Mouse (Mus musculus): ENCODE measurements around the gene Tspyl4.

DNA sequence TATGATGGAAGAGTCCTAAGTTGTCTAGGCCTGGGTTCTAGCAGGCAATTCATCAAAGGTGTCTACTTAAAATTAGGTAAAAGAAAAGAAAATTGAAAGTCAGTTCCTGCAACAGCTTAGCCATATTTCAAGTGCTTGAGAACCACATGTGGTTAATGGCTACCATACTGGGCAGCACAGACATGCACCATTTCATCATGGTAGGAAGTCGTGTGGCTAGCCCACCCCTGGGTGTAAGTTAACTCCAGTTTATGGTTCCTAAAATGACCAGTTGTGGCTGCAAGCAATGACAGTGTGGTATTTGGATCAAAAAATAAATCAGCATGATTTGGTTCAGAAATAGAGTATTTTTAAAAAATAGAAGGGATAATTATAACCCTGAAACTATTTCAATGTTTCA lies 44.6 kb downstream of the Tspyl4 start:
- TF ChIP-seq GATA1 (IDR thresholded peaks at IDR 0.05; ENCODE audit: borderline replicate concordance, low read length), result no peak
- no peak for TF ChIP-seq FLI1 (IDR thresholded peaks at IDR 0.05; ENCODE audit: low read length)

All from megakaryocyte, embryonic 14.5 days (primary cell).